Mouse (Mus musculus): ENCODE results near the gene Lrp1. TPM values are rescaled to one million over a fixed set of nuclear protein-coding genes. Genes with fewer than 3 reads are reported as not detected.

Gene Lrp1
- polyA plus RNA-seq, 1 experiment from 2014 or later: 35.7 TPM

DNA sequence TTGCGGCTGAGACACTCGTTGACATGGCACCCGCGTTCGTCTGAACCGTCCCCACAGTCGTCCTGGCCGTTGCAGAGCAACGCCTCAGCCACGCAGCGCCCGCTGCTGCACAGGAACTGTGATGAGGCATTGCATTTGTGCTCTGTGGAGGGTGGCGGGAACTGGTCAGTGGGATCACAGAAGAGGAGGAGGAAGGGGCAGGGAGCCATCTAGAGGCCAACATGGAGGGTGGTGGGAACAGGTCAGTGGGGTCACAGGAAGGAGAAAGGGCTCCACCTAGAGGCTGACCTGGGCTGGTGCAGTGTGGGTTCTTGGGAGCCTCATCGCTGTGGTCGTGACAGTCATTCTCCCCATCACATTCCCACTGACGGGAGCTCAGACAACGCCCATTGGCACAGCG is 65.2 kb downstream of the Lrp1 start:
- Histone ChIP-seq H3K4me1 (replicated peaks; ENCODE audit: control insufficient read depth, insufficient read depth, low read length) (no peaks in the 10 kb centered on the region), H3K9ac (ENCODE audit: low read depth, low read length) (no peak overlapping the region), H3K4me2 (no peak overlapping the region), H3K36me3 (ENCODE audit: control insufficient read depth, insufficient read depth, low read length) (peaks cover 47% of the 10 kb centered on the region), H3K9me3 (ENCODE audit: control insufficient read depth, low read length) (no peaks in the 10 kb centered on the region), H3K27ac (ENCODE audit: low read depth, low read length) (no peak overlapping the region), H3K27me3 (replicated peaks; ENCODE audit: control insufficient read depth, insufficient read depth, low read length) (no peaks in the 10 kb centered on the region), H3K4me3 (ENCODE audit: low read depth, low read length) (no peak overlapping the region)
- DNase-seq (ENCODE audit: low spot score) (no peak), ATAC-seq (replicated peaks; ENCODE audit: low FRiP score) (no peak; the same call in 1 of the 2 replicates)
- 70% methylated on average over 18 of the region's 18 CpGs for WGBS

DNA sequence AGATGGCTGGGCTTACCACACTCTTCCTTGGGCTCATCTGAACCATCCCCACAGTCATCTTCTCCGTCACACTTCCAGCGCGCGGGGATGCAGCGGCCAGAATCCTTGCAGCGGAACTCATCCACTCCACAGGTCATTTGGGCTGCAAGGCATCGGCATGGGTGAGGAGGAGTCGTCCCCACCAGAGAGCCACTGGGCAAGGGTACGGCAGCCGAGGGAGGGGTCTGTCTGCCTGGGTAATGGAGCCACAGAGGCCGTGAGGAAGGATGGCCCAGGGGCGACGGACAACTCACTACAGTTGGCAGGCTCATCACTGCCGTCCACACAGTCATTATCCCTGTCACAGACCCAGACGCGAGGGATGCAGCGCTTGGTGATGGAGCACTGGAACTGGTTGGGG is 71.1 kb downstream of the Lrp1 start:
- no peaks in the 10 kb centered on the region for H3K9me3 ChIP-seq (ENCODE audit: control insufficient read depth, low read length)
- ATAC-seq (replicated peaks; ENCODE audit: low FRiP score) (no peak), DNase-seq (ENCODE audit: low spot score) (no peak)
- no peaks in the 10 kb centered on the region for H3K4me1 ChIP-seq (replicated peaks; ENCODE audit: control insufficient read depth, insufficient read depth, low read length)
- peaks cover 28% of the 10 kb centered on the region for H3K36me3 ChIP-seq (ENCODE audit: control insufficient read depth, insufficient read depth, low read length)
- H3K4me2 ChIP-seq: no peak overlapping the region
- H3K4me3 ChIP-seq (ENCODE audit: low read depth, low read length): no peak overlapping the region
- H3K27me3 ChIP-seq (replicated peaks; ENCODE audit: control insufficient read depth, insufficient read depth, low read length): no peaks in the 10 kb centered on the region
- H3K9ac ChIP-seq (ENCODE audit: low read depth, low read length): no peak overlapping the region
- 87% methylated on average over 17 of the region's 17 CpGs for WGBS
- no peak overlapping the region for H3K27ac ChIP-seq (ENCODE audit: low read depth, low read length)

DNA sequence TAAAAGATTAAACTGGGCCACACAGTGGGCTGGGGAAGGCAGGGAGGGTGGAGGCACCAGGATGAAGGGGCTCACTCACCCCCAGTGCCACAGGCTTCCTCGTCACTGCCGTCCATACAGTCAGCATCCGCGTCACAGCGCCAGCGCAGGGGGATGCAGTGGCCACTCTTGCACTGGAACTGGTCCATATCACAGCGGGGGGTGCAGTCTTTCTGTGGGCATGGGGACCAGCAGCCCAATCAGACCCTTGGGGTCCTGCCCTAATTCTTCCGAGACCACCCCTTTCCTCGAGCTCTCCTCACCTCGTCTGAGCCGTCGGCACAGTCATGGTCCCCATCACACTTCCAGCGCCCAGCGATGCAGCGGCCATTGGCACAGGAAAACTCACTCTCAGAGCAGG is 72.7 kb downstream of the Lrp1 start:
- H3K9me3 ChIP-seq (ENCODE audit: control insufficient read depth, low read length): no peaks in the 10 kb centered on the region
- no peak overlapping the region for H3K4me3 ChIP-seq (ENCODE audit: low read depth, low read length)
- H3K36me3 ChIP-seq (ENCODE audit: control insufficient read depth, insufficient read depth, low read length): peaks cover 23% of the 10 kb centered on the region
- H3K27ac ChIP-seq (ENCODE audit: low read depth, low read length): no peak overlapping the region
- WGBS: 93% methylated on average over 15 of the region's 15 CpGs
- H3K4me2 ChIP-seq: no peak overlapping the region
- DNase-seq (ENCODE audit: low spot score) (no peak), ATAC-seq (replicated peaks; ENCODE audit: low FRiP score) (no peak)
- no peaks in the 10 kb centered on the region for H3K27me3 ChIP-seq (replicated peaks; ENCODE audit: control insufficient read depth, insufficient read depth, low read length)
- H3K4me1 ChIP-seq (replicated peaks; ENCODE audit: control insufficient read depth, insufficient read depth, low read length): no peaks in the 10 kb centered on the region
- H3K9ac ChIP-seq (ENCODE audit: low read depth, low read length): no peak overlapping the region

DNA sequence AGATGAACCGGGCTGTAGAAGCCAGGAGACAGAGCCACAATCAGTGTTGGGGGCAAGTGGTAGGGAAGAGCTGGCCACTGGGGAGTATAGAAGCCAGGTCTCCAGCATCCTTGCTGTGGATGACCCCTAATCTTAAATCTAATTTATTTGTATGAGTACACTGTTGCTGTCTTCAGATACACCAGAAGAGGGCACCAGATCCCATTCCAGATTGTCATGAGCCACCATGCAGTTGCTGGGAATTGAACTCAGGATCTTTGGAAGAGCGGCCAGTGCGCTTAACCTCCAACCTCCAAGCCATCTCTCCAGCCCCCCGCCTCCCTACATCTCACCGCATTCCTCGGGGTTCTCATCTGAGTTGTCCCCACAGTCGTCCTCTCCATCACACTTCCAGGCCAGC is 74.4 kb downstream of the Lrp1 start:
- Histone ChIP-seq H3K4me1 (replicated peaks; ENCODE audit: control insufficient read depth, insufficient read depth, low read length) (no peaks in the 10 kb centered on the region), H3K4me2 (no peak overlapping the region), H3K27me3 (replicated peaks; ENCODE audit: control insufficient read depth, insufficient read depth, low read length) (no peaks in the 10 kb centered on the region), H3K36me3 (ENCODE audit: control insufficient read depth, insufficient read depth, low read length) (peaks cover 17% of the 10 kb centered on the region), H3K4me3 (ENCODE audit: low read depth, low read length) (no peak overlapping the region), H3K9me3 (ENCODE audit: control insufficient read depth, low read length) (no peaks in the 10 kb centered on the region), H3K27ac (ENCODE audit: low read depth, low read length) (no peak overlapping the region), H3K9ac (ENCODE audit: low read depth, low read length) (no peak overlapping the region)
- ATAC-seq (replicated peaks; ENCODE audit: low FRiP score) (no peak), DNase-seq (ENCODE audit: low spot score) (no peak)
- WGBS: 84% methylated on average over 7 of the region's 7 CpGs

DNA sequence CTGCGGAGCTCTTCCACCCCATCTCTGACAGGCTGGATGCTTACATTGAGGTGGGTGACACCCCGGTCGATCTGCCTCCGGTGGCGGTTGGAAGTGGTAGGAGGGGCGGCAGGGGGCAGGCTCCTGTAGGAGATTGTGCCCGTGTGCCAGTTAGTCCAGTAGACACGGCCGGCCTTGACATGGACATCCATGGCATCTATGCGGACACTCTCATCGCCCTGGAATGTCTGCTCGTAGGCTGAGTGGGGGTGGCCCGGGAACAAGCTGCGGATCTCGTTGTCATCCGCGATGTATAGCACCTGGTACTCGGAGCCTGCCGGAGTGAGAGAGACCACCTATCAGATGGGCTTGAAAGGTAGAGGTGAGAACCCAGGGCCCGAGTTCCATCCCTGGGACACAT is 76.6 kb downstream of the Lrp1 start:
- Histone ChIP-seq H3K4me3 (ENCODE audit: low read depth, low read length) (no peak overlapping the region), H3K27ac (ENCODE audit: low read depth, low read length) (no peak overlapping the region), H3K4me1 (replicated peaks; ENCODE audit: control insufficient read depth, insufficient read depth, low read length) (no peaks in the 10 kb centered on the region), H3K9me3 (ENCODE audit: control insufficient read depth, low read length) (no peaks in the 10 kb centered on the region), H3K9ac (ENCODE audit: low read depth, low read length) (no peak overlapping the region), H3K27me3 (replicated peaks; ENCODE audit: control insufficient read depth, insufficient read depth, low read length) (peaks cover 2% of the 10 kb centered on the region; the same call in 1 of the 2 replicates), H3K4me2 (no peak overlapping the region), H3K36me3 (ENCODE audit: control insufficient read depth, insufficient read depth, low read length) (peaks cover 16% of the 10 kb centered on the region; the same call in 1 of the 2 replicates)
- no peak for DNase-seq (ENCODE audit: low spot score)
- no peak for ATAC-seq (replicated peaks; ENCODE audit: low FRiP score)
- WGBS: 91% methylated on average over 20 of the region's 20 CpGs

DNA sequence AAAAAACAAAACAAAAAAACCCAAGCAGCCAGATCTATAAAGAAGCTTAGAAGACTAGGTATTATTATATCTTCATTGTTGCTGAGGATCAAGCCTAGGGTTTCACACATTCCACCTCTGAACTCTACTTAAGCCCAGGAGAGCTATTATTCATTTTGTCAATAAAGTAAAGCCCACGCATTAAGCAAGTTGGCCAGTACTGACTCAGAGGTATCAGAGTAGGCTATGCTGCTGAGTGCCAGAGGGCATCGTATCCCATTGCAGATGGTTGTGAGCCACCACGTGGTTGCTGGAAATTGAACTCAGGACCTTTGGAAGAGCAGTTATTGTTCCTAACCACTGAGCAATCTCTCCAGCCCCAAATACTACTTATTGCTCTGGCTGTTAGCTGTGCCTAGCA is 77.0 kb downstream of the Lrp1 start:
- 80% methylated on average over 3 of the region's 3 CpGs for WGBS
- Histone ChIP-seq H3K27ac (ENCODE audit: low read depth, low read length) (no peak overlapping the region), H3K27me3 (replicated peaks; ENCODE audit: control insufficient read depth, insufficient read depth, low read length) (peaks cover 2% of the 10 kb centered on the region; the same call in 1 of the 2 replicates), H3K4me3 (ENCODE audit: low read depth, low read length) (no peak overlapping the region), H3K4me2 (no peak overlapping the region), H3K36me3 (ENCODE audit: control insufficient read depth, insufficient read depth, low read length) (peaks cover 16% of the 10 kb centered on the region; the same call in 1 of the 2 replicates), H3K4me1 (replicated peaks; ENCODE audit: control insufficient read depth, insufficient read depth, low read length) (no peaks in the 10 kb centered on the region), H3K9me3 (ENCODE audit: control insufficient read depth, low read length) (no peaks in the 10 kb centered on the region), H3K9ac (ENCODE audit: low read depth, low read length) (no peak overlapping the region)
- ATAC-seq (replicated peaks; ENCODE audit: low FRiP score): no peak
- DNase-seq (ENCODE audit: low spot score): no peak

DNA sequence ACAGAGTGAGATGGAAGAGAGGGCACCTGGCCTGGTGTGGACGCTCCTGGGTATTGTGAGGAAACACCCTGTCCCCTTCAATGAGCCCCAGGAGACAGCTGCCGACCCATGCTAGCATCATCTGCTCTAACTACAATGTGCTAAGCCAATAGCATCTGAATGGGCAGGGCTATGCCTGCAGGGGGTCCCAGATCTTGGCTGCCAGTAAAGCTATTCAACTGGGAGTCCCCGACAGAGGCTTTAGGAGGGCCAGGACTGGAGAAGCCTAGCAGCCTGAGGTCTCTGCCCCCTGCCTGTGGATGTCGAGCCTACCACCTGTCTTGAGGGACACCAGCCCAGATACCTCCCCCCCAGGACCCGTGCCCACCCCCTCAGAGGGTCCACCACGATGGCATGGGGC is 78.2 kb downstream of the Lrp1 start:
- no peak for DNase-seq (ENCODE audit: low spot score)
- no peaks in the 10 kb centered on the region for H3K9me3 ChIP-seq (ENCODE audit: control insufficient read depth, low read length)
- no peak overlapping the region for H3K4me2 ChIP-seq
- no peak overlapping the region for H3K27ac ChIP-seq (ENCODE audit: low read depth, low read length)
- 56% methylated on average over 6 of the region's 6 CpGs for WGBS
- no peak overlapping the region for H3K4me3 ChIP-seq (ENCODE audit: low read depth, low read length)
- H3K27me3 ChIP-seq (replicated peaks; ENCODE audit: control insufficient read depth, insufficient read depth, low read length): peaks cover 3% of the 10 kb centered on the region
- H3K9ac ChIP-seq (ENCODE audit: low read depth, low read length): no peak overlapping the region
- no peak for ATAC-seq (replicated peaks; ENCODE audit: low FRiP score)
- H3K36me3 ChIP-seq (ENCODE audit: control insufficient read depth, insufficient read depth, low read length): peaks cover 16% of the 10 kb centered on the region; the same call in 1 of the 2 replicates
- H3K4me1 ChIP-seq (replicated peaks; ENCODE audit: control insufficient read depth, insufficient read depth, low read length): no peaks in the 10 kb centered on the region

DNA sequence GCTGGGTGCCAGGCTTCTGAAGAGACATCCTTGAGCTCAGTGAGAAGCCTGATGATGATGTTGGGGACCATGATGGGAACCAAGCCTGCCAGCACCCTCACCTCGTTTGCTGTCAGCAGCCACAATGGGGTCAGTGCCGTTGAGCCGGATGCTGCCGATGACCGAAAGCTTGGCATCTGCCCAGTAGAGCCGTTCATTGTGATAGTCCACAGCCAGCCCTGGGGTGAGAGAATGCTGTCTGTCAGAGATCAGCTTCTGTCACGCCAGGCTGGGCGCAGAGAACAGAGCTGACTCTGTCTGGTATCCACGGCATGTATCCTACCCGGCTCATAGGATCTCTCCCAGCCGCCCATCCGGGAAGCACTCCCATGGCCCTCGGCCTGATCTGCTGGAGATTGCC is 78.9 kb downstream of the Lrp1 start:
- peaks cover 7% of the 10 kb centered on the region for H3K27me3 ChIP-seq (replicated peaks; ENCODE audit: control insufficient read depth, insufficient read depth, low read length)
- H3K4me3 ChIP-seq (ENCODE audit: low read depth, low read length): no peak overlapping the region
- WGBS: 88% methylated on average over 13 of the region's 13 CpGs
- peaks cover 16% of the 10 kb centered on the region; the same call in 1 of the 2 replicates for H3K36me3 ChIP-seq (ENCODE audit: control insufficient read depth, insufficient read depth, low read length)
- no peak overlapping the region for H3K4me2 ChIP-seq
- no peaks in the 10 kb centered on the region for H3K4me1 ChIP-seq (replicated peaks; ENCODE audit: control insufficient read depth, insufficient read depth, low read length)
- no peak overlapping the region for H3K9ac ChIP-seq (ENCODE audit: low read depth, low read length)
- DNase-seq (ENCODE audit: low spot score) (no peak), ATAC-seq (replicated peaks; ENCODE audit: low FRiP score) (no peak)
- H3K27ac ChIP-seq (ENCODE audit: low read depth, low read length): no peak overlapping the region
- H3K9me3 ChIP-seq (ENCODE audit: control insufficient read depth, low read length): no peaks in the 10 kb centered on the region

DNA sequence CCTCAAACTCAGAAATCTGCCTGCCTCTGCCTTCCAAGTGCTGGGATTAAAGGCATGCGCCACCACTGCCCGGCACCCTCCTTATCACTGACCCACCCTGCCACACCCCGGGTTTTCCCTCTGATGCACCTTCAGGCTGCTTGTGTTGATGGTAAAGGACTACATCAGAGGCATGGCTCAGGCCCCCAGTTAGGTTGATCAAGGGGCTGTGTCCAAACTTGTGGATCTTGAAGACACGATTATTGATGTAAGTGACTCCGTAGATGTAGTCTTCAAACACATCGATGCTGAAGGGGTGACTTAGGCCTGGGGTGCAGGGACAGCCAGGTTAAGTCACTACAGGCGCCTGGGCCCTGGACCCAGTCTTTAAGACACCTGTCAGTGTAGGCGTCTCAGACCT is 79.4 kb downstream of the Lrp1 start:
- Histone ChIP-seq H3K4me2 (no peak overlapping the region), H3K27me3 (replicated peaks; ENCODE audit: control insufficient read depth, insufficient read depth, low read length) (peaks cover 13% of the 10 kb centered on the region), H3K9me3 (ENCODE audit: control insufficient read depth, low read length) (no peaks in the 10 kb centered on the region), H3K27ac (ENCODE audit: low read depth, low read length) (no peak overlapping the region), H3K36me3 (ENCODE audit: control insufficient read depth, insufficient read depth, low read length) (peaks cover 16% of the 10 kb centered on the region; the same call in 1 of the 2 replicates), H3K9ac (ENCODE audit: low read depth, low read length) (no peak overlapping the region), H3K4me3 (ENCODE audit: low read depth, low read length) (no peak overlapping the region), H3K4me1 (replicated peaks; ENCODE audit: control insufficient read depth, insufficient read depth, low read length) (no peaks in the 10 kb centered on the region)
- ATAC-seq (replicated peaks; ENCODE audit: low FRiP score) (no peak), DNase-seq (ENCODE audit: low spot score) (no peak)
- 83% methylated on average over 8 of the region's 8 CpGs for WGBS

Data from liver, embryonic 11.5 days (tissue).